Mouse (Mus musculus) liver, embryonic 16.5 days (tissue): Measurements from ENCODE around the gene Ptprb. TPM values are rescaled to one million over a fixed set of nuclear protein-coding genes. Genes with fewer than 3 reads are reported as not detected.

Experiments
- ATAC-seq: fragments of 200-750 bp; cut with Nextera tagmentation; 2 replicates; pipeline ENCODE4 v1.8.0; 2017; ENCODE audit warnings: low read depth, mild to moderate bottlenecking, moderate number of reproducible peaks, moderate library complexity
- H3K27ac ChIP-seq: fragments of 300-500 bp; sonication (generic); 2 replicates; pipeline ENCODE4 v1.5.1; 2014; ENCODE audit warnings: mild to moderate bottlenecking, low read length
- H3K27me3 ChIP-seq: fragments of 300-500 bp; sonication (generic); 2 replicates; pipeline ENCODE4 v1.6.1; 2014; ENCODE audit warnings: low read depth, low read length, mixed read lengths; ENCODE audit not compliant: control insufficient read depth, insufficient read depth
- H3K36me3 ChIP-seq: fragments of 300-500 bp; sonication (generic); 2 replicates; pipeline ENCODE4 v1.6.1; 2014; ENCODE audit warnings: mild to moderate bottlenecking; ENCODE audit not compliant: control insufficient read depth, insufficient read depth
- H3K4me1 ChIP-seq: fragments of 300-500 bp; sonication (generic); 2 replicates; pipeline ENCODE4 v1.6.1; 2014; ENCODE audit warnings: low read depth, low read length, mixed read lengths; ENCODE audit not compliant: control insufficient read depth
- H3K4me2 ChIP-seq: fragments of 300-500 bp; sonication (generic); 2 replicates; pipeline ENCODE4 v1.6.1; 2014; ENCODE audit warnings: low read depth, low read length, mixed read lengths
- H3K4me3 ChIP-seq: fragments of 300-500 bp; sonication (generic); 2 replicates; pipeline ENCODE4 v1.5.1; 2014; ENCODE audit warnings: low read depth, mild to moderate bottlenecking, low read length
- H3K9ac ChIP-seq: fragments of 300-500 bp; sonication (generic); 2 replicates; pipeline ENCODE4 v1.6.1; 2014; ENCODE audit warnings: low read depth, low read length
- H3K9me3 ChIP-seq: fragments of 300-500 bp; sonication (generic); replicated peaks from 2 replicates; pipeline ENCODE4 v1.6.1; 2016; ENCODE audit warnings: low read length; ENCODE audit not compliant: control insufficient read depth
- WGBS: fragments of 180-500 bp; shearing (Covaris S2); extraction: QIAGEN DNeasy Blood & Tissue Kit; methylation state at CpG from one replicate; pipeline ENCODE4 v1.1.7; 2014; ENCODE audit not compliant: insufficient replicate concordance; 5-methylcytosine and 5-hydroxymethylcytosine counted together
- polyA plus RNA-seq: library from polyadenylated mRNA; unstranded; fragments of >200 nt; fragmentation: Nextera tagmentation; extraction: Ambion mirVana; gene quantifications from 2 replicates; pipeline ENCODE4 v1.2.1, GENCODE M21; 2015

The Ptprb gene
- polyA plus RNA-seq, 1 experiment from 2014 or later, result 1.8 TPM

GRCm38 (mm10) chr10:116309460-116309859 is 34.1 kb downstream of the Ptprb start:
- Histone ChIP-seq H3K27me3 (no peaks in the 10 kb centered on the region), H3K4me3 (no peak overlapping the region), H3K9ac (no peak overlapping the region), H3K4me2 (no peak overlapping the region), H3K4me1 (no peaks in the 10 kb centered on the region), H3K9me3 (no peaks in the 10 kb centered on the region), H3K27ac (no peak overlapping the region), H3K36me3 (no peaks in the 10 kb centered on the region)
- no peak for ATAC-seq
- 44% methylated on average over 2 of the region's 2 CpGs for WGBS

GRCm38 (mm10) chr10:116310516-116311210 is 35.3 kb downstream of the Ptprb start:
- no peak overlapping the region for H3K9ac ChIP-seq
- H3K4me1 ChIP-seq, result no peaks in the 10 kb centered on the region
- no peaks in the 10 kb centered on the region for H3K27me3 ChIP-seq
- WGBS, result 34% methylated on average over 11 of the region's 11 CpGs
- no peak overlapping the region for H3K27ac ChIP-seq
- H3K9me3 ChIP-seq, result no peaks in the 10 kb centered on the region
- H3K36me3 ChIP-seq, result no peaks in the 10 kb centered on the region
- ATAC-seq, result no peak
- no peak overlapping the region for H3K4me2 ChIP-seq
- no peak overlapping the region for H3K4me3 ChIP-seq

- Histone ChIP-seq H3K9me3 (no peaks in the 10 kb centered on the region), H3K36me3 (no peaks in the 10 kb centered on the region), H3K4me1 (no peaks in the 10 kb centered on the region), H3K4me3 (no peak overlapping the region), H3K27ac (no peak overlapping the region), H3K9ac (no peak overlapping the region), H3K27me3 (no peaks in the 10 kb centered on the region), H3K4me2 (no peak overlapping the region)
- no peak for ATAC-seq
- 19% methylated on average over 12 of the region's 12 CpGs for WGBS
Observed at GRCm38 (mm10) chr10:116319246-116319645, 43.9 kb downstream of the Ptprb start.

GRCm38 (mm10) chr10:116329086-116329485 is 53.8 kb downstream of the Ptprb start:
- H3K4me1 ChIP-seq, result no peaks in the 10 kb centered on the region
- no peak for ATAC-seq
- H3K9me3 ChIP-seq, result no peaks in the 10 kb centered on the region
- WGBS, result 63% methylated on average over 5 of the region's 5 CpGs
- no peak overlapping the region for H3K27ac ChIP-seq
- H3K27me3 ChIP-seq, result no peaks in the 10 kb centered on the region
- H3K9ac ChIP-seq, result no peak overlapping the region
- no peaks in the 10 kb centered on the region for H3K36me3 ChIP-seq
- H3K4me3 ChIP-seq, result no peak overlapping the region
- H3K4me2 ChIP-seq, result no peak overlapping the region

GRCm38 (mm10) chr10:116330458-116330857 is 55.1 kb downstream of the Ptprb start:
- peak overlapping the region; percentile 41 for H3K4me2 ChIP-seq
- no peak for ATAC-seq
- WGBS, result 23% methylated on average over 5 of the region's 5 CpGs
- H3K4me1 ChIP-seq, result no peaks in the 10 kb centered on the region
- no peak overlapping the region for H3K9ac ChIP-seq
- no peak overlapping the region for H3K4me3 ChIP-seq
- H3K27ac ChIP-seq, result no peak overlapping the region
- H3K27me3 ChIP-seq, result no peaks in the 10 kb centered on the region
- no peaks in the 10 kb centered on the region for H3K36me3 ChIP-seq
- no peaks in the 10 kb centered on the region for H3K9me3 ChIP-seq

GRCm38 (mm10) chr10:116330961-116331510 is 55.7 kb downstream of the Ptprb start:
- Histone ChIP-seq H3K27ac (no peak overlapping the region), H3K36me3 (no peaks in the 10 kb centered on the region), H3K4me1 (no peaks in the 10 kb centered on the region), H3K27me3 (no peaks in the 10 kb centered on the region), H3K9me3 (no peaks in the 10 kb centered on the region), H3K4me2 (peak overlapping the region; percentile 41), H3K4me3 (0 out of 2 replicates have a peak overlapping the region, but pooled peaks have one; percentile 6), H3K9ac (no peak overlapping the region)
- no peak for ATAC-seq
- 51% methylated on average over 23 of the region's 23 CpGs for WGBS

GRCm38 (mm10) chr10:116333666-116334065 is 58.3 kb downstream of the Ptprb start:
- H3K4me1 ChIP-seq, result no peaks in the 10 kb centered on the region
- WGBS, result 69% methylated on average over 16 of the region's 16 CpGs

GRCm38 (mm10) chr10:116334120-116334519 is 58.8 kb downstream of the Ptprb start:
- no peaks in the 10 kb centered on the region for H3K36me3 ChIP-seq
- H3K4me3 ChIP-seq, result no peak overlapping the region
- H3K4me1 ChIP-seq, result no peaks in the 10 kb centered on the region
- H3K27ac ChIP-seq, result no peak overlapping the region
- ATAC-seq, result no peak
- H3K9ac ChIP-seq, result no peak overlapping the region
- H3K27me3 ChIP-seq, result no peaks in the 10 kb centered on the region
- no peaks in the 10 kb centered on the region for H3K9me3 ChIP-seq
- no peak overlapping the region for H3K4me2 ChIP-seq
- 85% methylated on average over 7 of the region's 7 CpGs for WGBS

More at GRCm38 (mm10) chr10:116333666-116334065, 58.3 kb downstream of the Ptprb start:
- no peak overlapping the region for H3K4me3 ChIP-seq
- no peak overlapping the region for H3K9ac ChIP-seq
- H3K27me3 ChIP-seq, result no peaks in the 10 kb centered on the region
- H3K9me3 ChIP-seq, result no peaks in the 10 kb centered on the region
- no peak overlapping the region for H3K27ac ChIP-seq
- no peaks in the 10 kb centered on the region for H3K36me3 ChIP-seq
- no peak for ATAC-seq
- no peak overlapping the region for H3K4me2 ChIP-seq

GRCm38 (mm10) chr10:116335328-116335727 is 60.0 kb downstream of the Ptprb start:
- H3K4me1 ChIP-seq, result no peaks in the 10 kb centered on the region
- ATAC-seq, result no peak
- H3K27ac ChIP-seq, result no peak overlapping the region
- H3K9me3 ChIP-seq, result no peaks in the 10 kb centered on the region
- no peak overlapping the region for H3K9ac ChIP-seq
- no peaks in the 10 kb centered on the region for H3K27me3 ChIP-seq
- 74% methylated on average over 7 of the region's 7 CpGs for WGBS
- no peak overlapping the region for H3K4me2 ChIP-seq
- H3K4me3 ChIP-seq, result no peak overlapping the region
- H3K36me3 ChIP-seq, result no peaks in the 10 kb centered on the region
